Mouse (Mus musculus): Measurements from ENCODE around the gene Rap1a. TPM values are rescaled to one million over a fixed set of nuclear protein-coding genes. Genes with fewer than 3 reads are reported as not detected.

The Rap1a gene
- polyA plus RNA-seq, 2 experiments, result 37.4 to 86.2 TPM

DNA sequence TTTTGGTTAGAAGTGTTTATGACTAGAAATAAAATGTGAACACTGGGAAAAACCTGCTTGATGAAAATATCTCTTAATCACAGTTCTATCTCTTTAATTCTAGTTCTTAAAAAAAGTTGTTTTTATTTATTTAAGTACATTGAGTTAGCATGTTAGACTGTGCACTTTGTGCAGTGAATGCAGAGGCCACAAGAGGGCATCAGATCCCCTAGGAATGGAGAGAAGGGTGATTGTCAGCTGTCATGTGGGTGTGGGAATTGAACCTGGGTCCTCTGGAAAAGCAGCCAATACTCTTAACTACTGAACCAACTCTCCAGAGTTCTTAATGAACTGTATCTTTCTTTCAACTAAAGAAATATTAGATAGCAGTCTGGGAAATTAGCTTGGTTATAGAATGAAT is 29.6 kb downstream of the Rap1a start:
- no peak for ATAC-seq (ENCODE audit: insufficient read depth)
- Histone ChIP-seq H3K9ac (replicated peaks) (no peak overlapping the region), H3K9me3 (ENCODE audit: control insufficient read depth, low read length) (no peaks in the 10 kb centered on the region), H3K36me3 (replicated peaks; ENCODE audit: control insufficient read depth, insufficient read depth, low read depth) (no peaks in the 10 kb centered on the region), H3K4me3 (ENCODE audit: insufficient read depth in 1 of 2, low read depth in 2 of 2, low read length in 2 of 2) (no peak overlapping the region), H3K4me2 (ENCODE audit: low read depth) (no peak overlapping the region), H3K27ac (no peak overlapping the region), H3K4me1 (replicated peaks; ENCODE audit: control insufficient read depth in 2 of 2, insufficient read depth in 2 of 2, low read length in 1 of 2) (peaks cover 7 to 14% of the 10 kb centered on the region in 2 experiments; a peak in 3 of 4 replicates), H3K27me3 (ENCODE audit: control insufficient read depth, insufficient read depth, low read length) (no peaks in the 10 kb centered on the region)
- TF ChIP-seq CTCF (IDR thresholded peaks at IDR 0.05; ENCODE audit: low read depth) (peak; percentile 78), EP300 (IDR thresholded peaks at IDR 0.05; ENCODE audit: low read depth) (no peak)
- no peak for DNase-seq (ENCODE audit: low read depth in 3 of 3, low spot score in 3 of 3)

DNA sequence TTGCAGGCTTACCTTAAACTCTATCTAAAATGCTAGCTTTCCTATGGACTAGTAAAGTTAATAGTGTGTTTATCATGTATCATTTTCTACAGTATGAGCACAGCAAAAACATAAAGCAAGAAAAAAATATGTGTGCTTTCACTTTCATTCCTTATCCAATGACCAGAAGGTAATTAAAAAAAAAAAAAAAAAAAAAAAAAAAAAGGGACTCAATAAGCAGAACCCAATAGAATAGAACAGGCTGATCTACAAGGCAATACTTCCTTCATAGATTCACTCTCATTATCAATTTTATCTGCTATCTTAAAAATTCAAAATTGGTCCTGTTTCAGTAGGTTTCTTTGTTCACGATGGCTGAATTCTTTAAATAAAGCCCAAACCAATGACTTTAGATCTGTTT is 30.3 kb downstream of the Rap1a start:
- Histone ChIP-seq H3K9ac (replicated peaks) (no peak overlapping the region), H3K4me1 (replicated peaks; ENCODE audit: control insufficient read depth in 2 of 2, insufficient read depth in 2 of 2, low read length in 1 of 2) (peaks cover 7 to 17% of the 10 kb centered on the region in 2 experiments; a peak in 3 of 4 replicates), H3K27me3 (ENCODE audit: control insufficient read depth, insufficient read depth, low read length) (no peaks in the 10 kb centered on the region), H3K27ac (no peak overlapping the region), H3K9me3 (ENCODE audit: control insufficient read depth, low read length) (no peaks in the 10 kb centered on the region), H3K4me2 (ENCODE audit: low read depth) (no peak overlapping the region), H3K4me3 (ENCODE audit: insufficient read depth in 1 of 2, low read depth in 2 of 2, low read length in 2 of 2) (no peak overlapping the region), H3K36me3 (replicated peaks; ENCODE audit: control insufficient read depth, insufficient read depth, low read depth) (no peaks in the 10 kb centered on the region)
- ATAC-seq (ENCODE audit: insufficient read depth), result no peak
- no peak for TF ChIP-seq EP300 (IDR thresholded peaks at IDR 0.05; ENCODE audit: low read depth)
- TF ChIP-seq CTCF (IDR thresholded peaks at IDR 0.05; ENCODE audit: low read depth), result no peak
- no peak for DNase-seq (ENCODE audit: low read depth in 3 of 3, low spot score in 3 of 3)
- 72% methylated on average over 1 of the region's 1 CpGs for WGBS (ENCODE audit: insufficient replicate concordance)

DNA sequence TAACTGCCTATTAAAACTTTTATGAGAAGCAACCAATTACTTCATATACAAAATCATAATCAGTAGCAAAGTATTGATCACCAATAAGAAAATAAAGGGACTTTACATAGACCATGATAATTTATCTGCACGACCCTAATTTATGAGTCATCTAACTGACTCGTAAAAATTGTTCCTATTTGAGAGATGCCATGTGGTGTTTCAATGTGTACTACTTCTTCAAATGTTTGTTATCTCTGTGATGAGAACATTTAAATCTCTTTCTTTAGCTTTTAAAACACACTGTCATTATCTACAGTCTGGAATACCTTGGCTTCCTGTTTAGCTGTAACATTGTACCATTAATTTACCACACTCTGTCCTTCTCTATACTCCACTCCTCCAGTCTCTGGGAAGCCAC is 31.8 kb downstream of the Rap1a start:
- Histone ChIP-seq H3K4me3 (ENCODE audit: insufficient read depth in 1 of 2, low read depth in 2 of 2, low read length in 2 of 2) (no peak overlapping the region), H3K36me3 (replicated peaks; ENCODE audit: control insufficient read depth, insufficient read depth, low read depth) (no peaks in the 10 kb centered on the region), H3K4me2 (ENCODE audit: low read depth) (no peak overlapping the region), H3K27me3 (ENCODE audit: control insufficient read depth, insufficient read depth, low read length) (no peaks in the 10 kb centered on the region), H3K27ac (no peak overlapping the region), H3K9ac (replicated peaks) (no peak overlapping the region), H3K4me1 (replicated peaks; ENCODE audit: control insufficient read depth in 2 of 2, insufficient read depth in 2 of 2, low read length in 1 of 2) (peaks cover 7 to 18% of the 10 kb centered on the region in 2 experiments), H3K9me3 (ENCODE audit: control insufficient read depth, low read length) (no peaks in the 10 kb centered on the region)
- TF ChIP-seq EP300 (IDR thresholded peaks at IDR 0.05; ENCODE audit: low read depth) (no peak), CTCF (IDR thresholded peaks at IDR 0.05; ENCODE audit: low read depth) (no peak)
- no peak for DNase-seq (ENCODE audit: low read depth in 3 of 3, low spot score in 3 of 3)
- 53% methylated on average over 2 of the region's 2 CpGs for WGBS (ENCODE audit: insufficient replicate concordance)
- ATAC-seq (ENCODE audit: insufficient read depth), result no peak

DNA sequence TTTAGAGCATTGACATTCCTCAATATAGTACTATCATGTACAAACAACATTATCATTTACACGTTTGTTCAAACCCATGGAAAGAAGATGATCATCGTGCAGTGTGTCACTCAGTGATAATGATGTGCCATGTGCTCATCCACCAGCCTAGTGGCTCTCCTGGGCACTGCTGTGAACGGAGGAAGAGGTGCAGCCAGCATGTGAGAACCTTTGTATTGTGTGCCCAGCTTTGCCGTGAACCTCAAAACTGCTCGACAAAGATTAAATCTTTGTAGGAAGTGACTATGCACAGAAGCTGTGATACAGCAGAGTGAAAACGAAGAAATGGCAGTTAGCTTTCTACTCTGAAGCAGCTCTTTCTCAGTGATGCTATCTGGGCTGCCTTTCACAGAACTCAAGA is 32.6 kb downstream of the Rap1a start:
- ATAC-seq (ENCODE audit: insufficient read depth), result peak; percentile 78
- H3K9ac ChIP-seq (replicated peaks), result no peak overlapping the region
- no peaks in the 10 kb centered on the region for H3K9me3 ChIP-seq (ENCODE audit: control insufficient read depth, low read length)
- DNase-seq (ENCODE audit: low read depth in 3 of 3, low spot score in 3 of 3), result peak in 1 of 3 experiments; percentile 37
- peaks cover 14 to 20% of the 10 kb centered on the region in 2 experiments for H3K4me1 ChIP-seq (replicated peaks; ENCODE audit: control insufficient read depth in 2 of 2, insufficient read depth in 2 of 2, low read length in 1 of 2)
- H3K36me3 ChIP-seq (replicated peaks; ENCODE audit: control insufficient read depth, insufficient read depth, low read depth), result no peaks in the 10 kb centered on the region
- TF ChIP-seq CTCF (IDR thresholded peaks at IDR 0.05; ENCODE audit: low read depth) (peak; percentile 59), EP300 (IDR thresholded peaks at IDR 0.05; ENCODE audit: low read depth) (no peak)
- H3K27me3 ChIP-seq (ENCODE audit: control insufficient read depth, insufficient read depth, low read length), result no peaks in the 10 kb centered on the region
- 9% methylated on average over 6 of the region's 6 CpGs for WGBS (ENCODE audit: insufficient replicate concordance)
- H3K27ac ChIP-seq, result peak overlapping the region; percentile 15; the same call in 1 of the 2 replicates
- H3K4me3 ChIP-seq (ENCODE audit: insufficient read depth in 1 of 2, low read depth in 2 of 2, low read length in 2 of 2), result no peak overlapping the region
- 0 out of 2 replicates have a peak overlapping the region, but pooled peaks have one; percentile 22 for H3K4me2 ChIP-seq (ENCODE audit: low read depth)

DNA sequence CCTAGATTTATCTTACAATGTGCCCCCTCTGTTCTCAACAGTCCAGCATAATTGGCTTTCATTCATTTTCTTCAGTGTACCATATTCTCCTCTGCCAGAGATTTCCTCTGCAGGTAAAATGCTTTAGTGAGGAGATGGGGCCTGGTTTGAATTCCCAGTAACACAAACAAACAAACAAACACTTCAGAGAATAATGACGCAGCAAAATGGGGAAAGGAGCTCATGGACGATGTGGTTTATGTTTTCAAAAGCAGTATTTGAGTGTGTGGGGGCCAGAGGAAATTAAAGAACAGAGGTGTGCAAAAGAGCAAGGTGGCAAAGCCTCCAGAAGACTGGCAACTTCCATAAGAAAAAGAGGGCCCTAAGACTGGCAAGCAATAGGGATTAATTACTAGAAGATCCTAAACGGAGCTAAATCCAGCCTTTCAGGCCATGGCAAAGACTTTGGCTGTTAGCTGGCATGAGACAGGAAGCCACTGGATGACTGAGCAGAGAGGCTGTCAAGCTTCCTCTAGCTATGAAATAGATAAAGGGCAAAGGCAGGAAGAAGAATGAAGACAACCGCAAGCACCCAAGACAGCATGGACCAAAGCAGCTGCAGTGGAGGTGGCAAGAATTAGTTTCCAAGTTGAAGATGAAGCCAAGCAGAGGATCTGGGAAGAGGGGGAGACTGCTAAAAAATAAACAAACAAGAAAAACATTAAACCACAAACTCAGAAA is 37.8 kb downstream of the Rap1a start:
- Histone ChIP-seq H3K4me3 (ENCODE audit: insufficient read depth in 1 of 2, low read depth in 2 of 2, low read length in 2 of 2) (no peak overlapping the region), H3K9ac (replicated peaks) (peak overlapping the region; percentile 23; the same call in 1 of the 2 replicates), H3K27me3 (ENCODE audit: control insufficient read depth, insufficient read depth, low read length) (no peaks in the 10 kb centered on the region), H3K4me1 (replicated peaks; ENCODE audit: control insufficient read depth in 2 of 2, insufficient read depth in 2 of 2, low read length in 1 of 2) (peaks cover 32% of the 10 kb centered on the region in 2 experiments), H3K27ac (peak overlapping the region; percentile 62), H3K4me2 (ENCODE audit: low read depth) (peak overlapping the region; percentile 34), H3K9me3 (ENCODE audit: control insufficient read depth, low read length) (no peaks in the 10 kb centered on the region), H3K36me3 (replicated peaks; ENCODE audit: control insufficient read depth, insufficient read depth, low read depth) (no peaks in the 10 kb centered on the region)
- 19% methylated on average over 4 of the region's 4 CpGs for WGBS (ENCODE audit: insufficient replicate concordance)
- TF ChIP-seq CTCF (IDR thresholded peaks at IDR 0.05; ENCODE audit: low read depth) (no peak), EP300 (IDR thresholded peaks at IDR 0.05; ENCODE audit: low read depth) (0 out of 2 replicates have a peak, but pooled peaks have one; percentile 23)
- ATAC-seq (ENCODE audit: insufficient read depth) (peak; percentile 75), DNase-seq (ENCODE audit: low read depth in 3 of 3, low spot score in 3 of 3) (peak in 1 of 3 experiments; percentile 49)

Data from liver, embryonic 14.5 days (tissue).